In the genomic region with DNA sequence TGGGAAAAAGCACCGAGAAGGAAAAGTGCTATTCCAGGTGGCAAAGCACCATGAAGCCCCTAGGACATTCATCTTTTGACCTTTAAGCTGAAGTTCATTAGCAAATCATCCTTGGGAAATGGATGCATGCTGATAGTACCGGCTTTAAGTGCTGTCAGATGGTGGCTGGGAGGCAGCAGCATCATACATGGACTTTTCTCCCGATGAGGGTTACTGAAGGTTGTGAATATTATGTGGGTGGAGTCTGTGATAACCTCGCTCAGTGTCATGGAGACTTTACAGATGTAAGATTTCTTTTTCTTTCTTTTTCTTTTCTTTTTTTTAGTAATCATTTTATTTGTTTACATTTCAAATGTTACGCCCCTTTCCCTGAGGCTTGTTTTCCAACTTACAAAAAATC, we compare ENCODE assay signal across 26 mouse cellular contexts.
"Had no signal": no experiment of that assay in that cellular context is flagged by ENCODE, and none has a peak within 500 bp of the region (broad histone marks: within the 10 kb centered on the region; RNA-seq: fewer than 3 reads in every experiment).

No protein-coding gene starts in this region.

- H3K4me2 ChIP-seq: heart, embryonic 11.5 days; heart, embryonic 13.5 days; heart, embryonic 15.5 days; hindbrain, embryonic 13.5 days; hindbrain, embryonic 15.5 days; kidney, embryonic 15.5 days; limb, embryonic 13.5 days; limb, embryonic 15.5 days; liver, embryonic 12.5 days had no signal

- H3K27me3 ChIP-seq: heart, embryonic 13.5 days; heart, embryonic 15.5 days; hindbrain, embryonic 13.5 days; hindbrain, embryonic 15.5 days; kidney, embryonic 15.5 days; limb, embryonic 13.5 days; limb, embryonic 15.5 days; liver, embryonic 12.5 days had no signal

- H3K9me3 ChIP-seq: heart, embryonic 13.5 days; heart, embryonic 15.5 days; hindbrain, embryonic 13.5 days; hindbrain, embryonic 15.5 days; kidney, embryonic 15.5 days; limb, embryonic 13.5 days; limb, embryonic 15.5 days; liver, embryonic 12.5 days had no signal

- DNase-seq: gastrocnemius, adult 2 months; gastrocnemius, postnatal 10 days; gastrocnemius, postnatal 25 days; heart, adult 2 months; heart, postnatal 14 days; heart, postnatal 36 days; kidney, adult 11 months; kidney, adult 2 months; kidney, adult 9 months; kidney, postnatal 14 days; kidney, postnatal 36 days; layer of hippocampus, adult 9-11 months; layer of hippocampus, postnatal 36 days; left cerebral cortex, postnatal 4 days had no signal

- H3K4me3 ChIP-seq: gastrocnemius, adult 2 months; heart, adult 2 months; heart, embryonic 13.5 days; heart, embryonic 15.5 days; hindbrain, embryonic 13.5 days; hindbrain, embryonic 15.5 days; kidney, embryonic 15.5 days; limb, embryonic 13.5 days; limb, embryonic 15.5 days; liver, embryonic 12.5 days had no signal

- H3K4me1 ChIP-seq: kidney, embryonic 15.5 days; limb, embryonic 13.5 days; liver, embryonic 12.5 days had no signal

- ATAC-seq: hindbrain, postnatal 0 days; liver, embryonic 12.5 days had no signal

- H3K27ac ChIP-seq: gastrocnemius, adult 2 months; heart, adult 2 months; heart, embryonic 13.5 days; heart, embryonic 15.5 days; hindbrain, embryonic 13.5 days; hindbrain, embryonic 15.5 days; hindbrain, postnatal 0 days; kidney, embryonic 15.5 days; kidney, postnatal 0 days; limb, embryonic 13.5 days; limb, embryonic 15.5 days; liver, embryonic 12.5 days; liver, embryonic 14.5 days had no signal

- H3K9ac ChIP-seq: heart, embryonic 13.5 days; heart, embryonic 15.5 days; hindbrain, embryonic 13.5 days; hindbrain, embryonic 15.5 days; kidney, embryonic 15.5 days; limb, embryonic 13.5 days; limb, embryonic 15.5 days; liver, embryonic 12.5 days; liver, embryonic 14.5 days had no signal

- H3K36me3 ChIP-seq: heart, embryonic 13.5 days; heart, embryonic 15.5 days; hindbrain, embryonic 13.5 days; hindbrain, embryonic 15.5 days; kidney, embryonic 15.5 days; limb, embryonic 13.5 days; limb, embryonic 15.5 days; liver, embryonic 12.5 days had no signal
